Mouse (Mus musculus) mouse embryonic stem cell (cell line): ENCODE measurements at regions not wholly inside any gene's neighbourhood (a gene's known extent, or its start where the extent isn't known, plus 50 kb on each side); places are given as distances from the start of the nearest gene placed in this dataset.

Experiments used
- in situ Hi-C, 2 experiments: fragments of 300-500 bp; cut with MboI; formaldehyde crosslinking; loops; 1 replicate in 1 of 2; 3 replicates in 1 of 2; pipeline ENCODE4 v1.14.3; 2019 to 2020; ENCODE audit warnings: low sequenced_read_pairs in 2 of 2, low pct_unique_long_range_greater_than_20kb in 1 of 2, mixed read lengths in 1 of 2; ENCODE audit not compliant: unreplicated experiment in 1 of 2

DNA sequence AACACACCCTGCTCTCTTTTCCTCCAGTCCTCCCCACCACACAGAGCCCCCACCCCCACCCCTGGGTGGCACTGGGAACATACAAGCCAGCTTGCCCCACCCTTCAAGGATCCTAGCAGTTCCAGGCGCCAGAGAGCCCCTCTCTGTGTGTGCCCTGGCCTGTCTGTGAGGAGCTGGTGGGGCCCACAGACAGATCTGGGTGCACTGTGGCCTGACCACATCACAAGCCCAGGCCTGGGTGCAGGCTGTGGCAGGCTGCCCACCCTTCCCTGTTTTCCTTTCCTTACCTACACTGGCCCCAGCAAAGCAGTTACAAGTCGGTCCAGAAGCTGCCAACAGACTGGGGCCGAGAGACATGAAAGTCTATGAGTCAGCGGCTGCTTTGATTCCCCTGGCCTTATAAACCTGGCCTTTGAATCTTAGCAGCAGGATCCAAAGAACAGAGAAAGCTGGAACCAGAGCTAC is 74.8 kb upstream of the Spred2 start:
- in situ Hi-C loops, result loop anchor here in 1 of 2 experiments (25.0 kb wide), 1 partner anchor 388 kb away; the partner anchor contains the start of gene Cep68

GRCm38 (mm10) chr11:19849844-19850420 is 74.2 kb upstream of the Spred2 start:
- in situ Hi-C loops, result loop anchor here in 1 of 2 experiments (25.0 kb wide), 1 partner anchor 387 kb away; the partner anchor contains the start of gene Cep68

GRCm38 (mm10) chr11:19851022-19851615 is 73.1 kb upstream of the Spred2 start:
- in situ Hi-C loops, result no loop called here

DNA sequence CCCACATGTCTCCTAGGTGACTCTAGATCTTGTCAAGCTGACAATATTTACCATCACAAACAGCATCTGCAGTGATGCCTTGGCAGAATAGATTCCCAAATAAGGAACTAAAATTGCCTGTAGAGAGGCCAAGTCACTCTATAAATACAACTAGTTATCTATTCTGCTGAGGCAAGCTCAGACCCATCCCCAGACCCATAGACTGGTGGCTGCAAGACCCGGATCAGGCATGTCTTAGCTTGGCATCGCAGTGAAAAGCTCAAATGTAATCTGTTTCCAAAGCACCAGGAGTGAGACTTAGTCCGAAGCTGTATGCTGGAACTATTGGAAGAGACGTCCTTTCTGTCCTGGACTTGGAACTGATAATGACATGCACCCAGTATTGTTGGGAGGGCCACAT is 62.6 kb upstream of the Spred2 start:
- in situ Hi-C loops, result no loop called here

- in situ Hi-C loops, result no loop called here
Observed at GRCm38 (mm10) chr11:19863327-19863726, 60.8 kb upstream of the Spred2 start.

GRCm38 (mm10) chr11:19866262-19866661 is 57.9 kb upstream of the Spred2 start:
- in situ Hi-C loops, result no loop called here

GRCm38 (mm10) chr11:19869671-19870070 is 54.5 kb upstream of the Spred2 start:
- in situ Hi-C loops, result no loop called here

DNA sequence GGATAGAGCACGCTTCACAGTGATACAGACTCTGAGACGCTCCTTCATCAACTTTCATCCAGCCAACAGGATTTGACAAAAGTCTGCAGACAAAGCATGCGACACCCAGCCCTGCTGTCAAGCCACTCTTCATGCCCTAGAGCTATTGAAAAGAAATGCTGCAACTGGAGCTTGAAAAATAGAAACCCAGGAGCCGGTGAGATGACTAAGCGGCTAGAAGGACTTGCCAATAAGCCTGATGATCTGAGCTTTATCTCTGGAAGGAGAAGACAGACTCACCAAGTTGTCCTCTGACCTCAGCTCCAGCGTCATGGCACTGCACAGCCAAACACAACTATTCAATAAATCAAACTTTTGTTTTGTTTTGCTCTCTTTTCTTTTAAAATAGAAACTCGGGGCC is 54.0 kb upstream of the Spred2 start:
- in situ Hi-C loops, result no loop called here

GRCm38 (mm10) chr11:19873796-19874195 is 50.4 kb upstream of the Spred2 start:
- in situ Hi-C loops, result no loop called here
